Mouse (Mus musculus) CH12.LX (cell line): Measurements from ENCODE around the gene Htra3. TPM values are rescaled to one million over a fixed set of nuclear protein-coding genes. Genes with fewer than 3 reads are reported as not detected.

Source experiments
- DNase-seq: peaks from one replicate; pipeline ENCODE4 v3.0.0-alpha.2; 2013; ENCODE audit errors: extremely low read depth
- H3K27ac ChIP-seq: 2 replicates; pipeline ENCODE4 v1.5.1; 2012; ENCODE audit warnings: low read depth, mild to moderate bottlenecking, control low read depth, moderate library complexity; ENCODE audit not compliant: insufficient read depth
- H3K27me3 ChIP-seq: replicated peaks from 2 replicates; pipeline ENCODE3; 2012; ENCODE audit warnings: inconsistent platforms
- H3K36me3 ChIP-seq, 2 experiments: replicated peaks in 1 of 2; 2 replicates each; pipeline versions ENCODE3 to v1.6.1; 2012; ENCODE audit warnings: inconsistent platforms in 1 of 2, low read length in 1 of 2, mild to moderate bottlenecking in 1 of 2, mixed read lengths in 1 of 2, moderate library complexity in 1 of 2; ENCODE audit not compliant: control insufficient read depth in 1 of 2, insufficient read depth in 1 of 2
- H3K4me1 ChIP-seq, 2 experiments: 2 replicates each; pipeline ENCODE4 v1.6.1; 2012; ENCODE audit warnings: inconsistent platforms in 1 of 2, moderate library complexity in 1 of 2; ENCODE audit not compliant: insufficient read depth in 2 of 2, control insufficient read depth in 1 of 2
- H3K4me2 ChIP-seq: 2 replicates; pipeline ENCODE4 v1.6.1; 2012; ENCODE audit warnings: low read depth, mild to moderate bottlenecking, control low read depth; ENCODE audit not compliant: poor library complexity, insufficient read depth, severe bottlenecking
- H3K4me3 ChIP-seq, 3 experiments: fragments of 150-350 bp in 1 of 3; sonication (generic) in 1 of 3; replicated peaks in 1 of 3; 2 replicates each; pipeline versions ENCODE3 to v1.5.1; 2011 to 2012; ENCODE audit warnings: low read depth in 2 of 3, low read length in 2 of 3, mild to moderate bottlenecking in 2 of 3, moderate library complexity in 2 of 3, control low read depth in 1 of 3, improper control_type of control experiment in 1 of 3, inconsistent platforms in 1 of 3, mixed read lengths in 1 of 3; ENCODE audit not compliant: poor library complexity in 1 of 3
- H3K79me2 ChIP-seq: replicated peaks from 2 replicates; pipeline ENCODE4 v1.6.1; 2012; ENCODE audit warnings: mild to moderate bottlenecking, moderate library complexity; ENCODE audit not compliant: control insufficient read depth, poor library complexity, insufficient read depth, severe bottlenecking; ENCODE audit errors: extremely low read depth
- H3K9ac ChIP-seq: 2 replicates; pipeline ENCODE4 v1.6.1; 2012; ENCODE audit warnings: low read depth, mild to moderate bottlenecking, control low read depth, moderate library complexity; ENCODE audit not compliant: insufficient read depth
- H3K9me3 ChIP-seq: replicated peaks from 2 replicates; pipeline ENCODE3; 2012; ENCODE audit warnings: low read length, inconsistent platforms, mixed read lengths
- BHLHE40 ChIP-seq: IDR thresholded peaks from 2 replicates; pipeline ENCODE4 v1.6.1; 2011; ENCODE audit warnings: mild to moderate bottlenecking, low read depth, low read length, improper control_type of control experiment
- CHD1 ChIP-seq: IDR thresholded peaks from 2 replicates; pipeline ENCODE4 v1.6.1; 2012; ENCODE audit warnings: low read depth, low read length, improper control_type of control experiment, inconsistent platforms
- CHD2 ChIP-seq: IDR thresholded peaks from 2 replicates; pipeline ENCODE4 v1.6.1; 2011; ENCODE audit warnings: low read length, improper control_type of control experiment
- ELF1 ChIP-seq: IDR thresholded peaks from 2 replicates; pipeline ENCODE4 v1.6.1; 2014; ENCODE audit warnings: low read depth, mild to moderate bottlenecking, inconsistent platforms, low read length, improper control_type of control experiment
- EP300 ChIP-seq: IDR thresholded peaks from 2 replicates; pipeline ENCODE4 v1.6.1; 2011; ENCODE audit warnings: low read length, improper control_type of control experiment
- HCFC1 ChIP-seq: IDR thresholded peaks from 2 replicates; pipeline ENCODE4 v1.6.1; 2012; ENCODE audit warnings: low read depth, mild to moderate bottlenecking, inconsistent platforms, low read length, improper control_type of control experiment
- JUN ChIP-seq: IDR thresholded peaks from 2 replicates; pipeline ENCODE4 v1.6.1; 2011; ENCODE audit warnings: low read depth, mild to moderate bottlenecking, low read length, improper control_type of control experiment, moderate library complexity; ENCODE audit not compliant: insufficient read depth
- JUND ChIP-seq: conservative IDR thresholded peaks from 2 replicates; pipeline ENCODE4 v1.6.1; 2011; ENCODE audit warnings: low read depth, low read length, improper control_type of control experiment
- KAT2A ChIP-seq: IDR thresholded peaks from 2 replicates; pipeline ENCODE4 v1.6.1; 2012; ENCODE audit warnings: low read length, improper control_type of control experiment, inconsistent platforms; ENCODE audit not compliant: insufficient replicate concordance
- MAFK ChIP-seq: IDR thresholded peaks from 2 replicates; pipeline ENCODE4 v1.6.1; 2011; ENCODE audit warnings: low read length, improper control_type of control experiment; ENCODE audit not compliant: insufficient replicate concordance
- MAX ChIP-seq: IDR thresholded peaks from 2 replicates; pipeline ENCODE4 v1.6.1; 2011; ENCODE audit warnings: low read length, improper control_type of control experiment
- MAZ ChIP-seq: IDR thresholded peaks from 2 replicates; pipeline ENCODE4 v1.6.1; 2012; ENCODE audit warnings: low read depth, mild to moderate bottlenecking, inconsistent platforms, low read length, improper control_type of control experiment, moderate library complexity
- NELFE ChIP-seq: IDR thresholded peaks from 2 replicates; pipeline ENCODE4 v1.6.1; 2011; ENCODE audit warnings: low read depth, low read length, improper control_type of control experiment
- PAX5 ChIP-seq: IDR thresholded peaks from 2 replicates; pipeline ENCODE4 v1.6.1; 2012; ENCODE audit warnings: low read length, inconsistent platforms, mixed read lengths
- POLR2A ChIP-seq: IDR thresholded peaks from 2 replicates; pipeline ENCODE4 v1.6.1; 2011; ENCODE audit warnings: low read depth, mild to moderate bottlenecking, improper control_type of control experiment, low read length
- RAD21 ChIP-seq: IDR thresholded peaks from 2 replicates; pipeline ENCODE4 v1.6.1; 2011; ENCODE audit warnings: low read depth, mild to moderate bottlenecking, low read length, improper control_type of control experiment, moderate library complexity
- RCOR1 ChIP-seq: conservative IDR thresholded peaks from 2 replicates; pipeline ENCODE4 v1.6.1; 2012; ENCODE audit warnings: low read depth, mild to moderate bottlenecking, inconsistent platforms, low read length, improper control_type of control experiment
- SMC3 ChIP-seq: IDR thresholded peaks from 2 replicates; pipeline ENCODE4 v1.6.1; 2011; ENCODE audit warnings: low read depth, low read length, improper control_type of control experiment
- TBP ChIP-seq: conservative IDR thresholded peaks from 2 replicates; pipeline ENCODE4 v1.6.1; 2011; ENCODE audit warnings: low read depth, low read length, improper control_type of control experiment
- UBTF ChIP-seq: IDR thresholded peaks from 2 replicates; pipeline ENCODE4 v1.6.1; 2012; ENCODE audit warnings: low read depth, mild to moderate bottlenecking, inconsistent platforms, low read length, improper control_type of control experiment, moderate library complexity
- ZC3H11A ChIP-seq: IDR thresholded peaks from 2 replicates; pipeline ENCODE4 v1.6.1; 2012; ENCODE audit warnings: low read depth, mild to moderate bottlenecking, inconsistent platforms, low read length, improper control_type of control experiment
- ZMIZ1 ChIP-seq: IDR thresholded peaks from 2 replicates; pipeline ENCODE4 v1.6.1; 2012; ENCODE audit warnings: low read depth, mild to moderate bottlenecking, inconsistent platforms, low read length, improper control_type of control experiment
- ZNF384 ChIP-seq: IDR thresholded peaks from 2 replicates; pipeline ENCODE4 v1.6.1; 2012; ENCODE audit warnings: low read depth, low read length, improper control_type of control experiment, inconsistent platforms
- dilution Hi-C: fragments of 300-500 bp; cut with MboI; formaldehyde crosslinking; loops from 2 replicates; pipeline ENCODE4 v1.14.3; 2020; ENCODE audit warnings: low sequenced_read_pairs; ENCODE audit not compliant: extremely low pct_unique_long_range_greater_than_20kb, extremely low pct_ligation_motif_present
- in situ Hi-C: fragments of 300-500 bp; cut with MboI; formaldehyde crosslinking; loops from 3 replicates; pipeline ENCODE4 v1.14.3; 2019; ENCODE audit warnings: low sequenced_read_pairs, low pct_ligation_motif_present, low pct_unique_long_range_greater_than_20kb, mixed read lengths
- polyA plus RNA-seq: library from polyadenylated mRNA; unstranded; fragments of >175 nt; gene quantifications from 2 replicates; pipeline ENCODE4 v1.2.1, GENCODE M21; 2012; ENCODE audit warnings: low read depth; ENCODE audit not compliant: insufficient read length
- total RNA-seq, 2 experiments: library from RNA; depleted of rRNA; stranded (reverse); fragments of 300-350 nt in 1 of 2; fragments of >200 nt in 1 of 2; gene quantifications; 2 replicates each; pipeline ENCODE4 v1.2.3; 2012 to 2014

Gene Htra3
- total and polyA plus RNA-seq, 3 experiments: not detected

- H3K9me3 ChIP-seq: no peaks in the 10 kb centered on the region
- in situ Hi-C loops: no loop called here
- TF ChIP-seq RAD21 (no peak), JUN (no peak), SMC3 (no peak), POLR2A (no peak), ZMIZ1 (no peak), MAZ (no peak), ZC3H11A (no peak), HCFC1 (no peak), ZNF384 (no peak), JUND (no peak), NELFE (no peak), CHD1 (no peak), MAFK (no peak), MAX (no peak), ELF1 (no peak), RCOR1 (no peak), PAX5 (no peak), BHLHE40 (no peak), KAT2A (no peak), CHD2 (no peak)
- TF ChIP-seq, all 38 proteins: peak for 0
- Histone ChIP-seq H3K4me2 (no peak overlapping the region), H3K27me3 (peaks cover 59% of the 10 kb centered on the region), H3K4me3 (no peak overlapping the region), H3K36me3 (no peaks in the 10 kb centered on the region), H3K27ac (no peak overlapping the region), H3K9ac (no peak overlapping the region), H3K4me1 (0 out of 4 replicates have a peak, but pooled peaks cover 0 to 5% of the 10 kb centered on the region in 2 experiments), H3K79me2 (no peaks in the 10 kb centered on the region)
- DNase-seq: no peak
- dilution Hi-C loops: no loop called here
These were observed 33.6 kb downstream of the Htra3 start for GRCm38 (mm10) chr5:35645938-35646493.

- Histone ChIP-seq H3K4me1 (0 out of 4 replicates have a peak, but pooled peaks cover 0 to 5% of the 10 kb centered on the region in 2 experiments), H3K27ac (no peak overlapping the region), H3K79me2 (no peaks in the 10 kb centered on the region), H3K4me2 (no peak overlapping the region), H3K9ac (no peak overlapping the region), H3K4me3 (no peak overlapping the region), H3K27me3 (peaks cover 71% of the 10 kb centered on the region), H3K9me3 (no peaks in the 10 kb centered on the region), H3K36me3 (no peaks in the 10 kb centered on the region)
- TF ChIP-seq UBTF (no peak), TBP (no peak), EP300 (no peak), SMC3 (no peak), ZC3H11A (no peak), KAT2A (no peak), ZMIZ1 (no peak)
- dilution Hi-C loops: no loop called here
- no peak for DNase-seq
- in situ Hi-C loops: no loop called here
These were observed 35.5 kb downstream of the Htra3 start for GRCm38 (mm10) chr5:35644082-35644481.
